Mouse (Mus musculus) erythroblast, embryonic 14.5 days (primary cell): ENCODE measurements at regions not wholly inside any gene's neighbourhood (a gene's known extent, or its start where the extent isn't known, plus 50 kb on each side); places are given as distances from the start of the nearest gene placed in this dataset.

Experiments
- H3K27me3 ChIP-seq: 2 replicates; pipeline ENCODE4 v1.6.1; 2012; ENCODE audit warnings: inconsistent platforms; ENCODE audit not compliant: control insufficient read depth
- H3K36me3 ChIP-seq: 2 replicates; pipeline ENCODE4 v1.6.1; 2012; ENCODE audit warnings: mild to moderate bottlenecking, inconsistent platforms; ENCODE audit not compliant: control insufficient read depth
- H3K4me1 ChIP-seq: 2 replicates; pipeline ENCODE4 v1.6.1; 2012; ENCODE audit warnings: inconsistent platforms; ENCODE audit not compliant: control insufficient read depth
- H3K4me3 ChIP-seq: replicated peaks from 2 replicates; pipeline ENCODE3; 2012; ENCODE audit warnings: moderate library complexity, mild to moderate bottlenecking, inconsistent platforms
- H3K9me3 ChIP-seq: 2 replicates; pipeline ENCODE4 v1.6.1; 2012; ENCODE audit warnings: low read length, inconsistent platforms, mixed read lengths; ENCODE audit not compliant: control insufficient read depth
- GATA1 ChIP-seq: IDR thresholded peaks from 2 replicates; pipeline ENCODE4 v1.6.1; 2012; ENCODE audit warnings: low read length, inconsistent platforms, mixed read lengths
- TAL1 ChIP-seq: IDR thresholded peaks from 3 replicates; pipeline ENCODE4 v1.6.1; 2012; ENCODE audit warnings: low read length, inconsistent platforms, mixed read lengths

DNA sequence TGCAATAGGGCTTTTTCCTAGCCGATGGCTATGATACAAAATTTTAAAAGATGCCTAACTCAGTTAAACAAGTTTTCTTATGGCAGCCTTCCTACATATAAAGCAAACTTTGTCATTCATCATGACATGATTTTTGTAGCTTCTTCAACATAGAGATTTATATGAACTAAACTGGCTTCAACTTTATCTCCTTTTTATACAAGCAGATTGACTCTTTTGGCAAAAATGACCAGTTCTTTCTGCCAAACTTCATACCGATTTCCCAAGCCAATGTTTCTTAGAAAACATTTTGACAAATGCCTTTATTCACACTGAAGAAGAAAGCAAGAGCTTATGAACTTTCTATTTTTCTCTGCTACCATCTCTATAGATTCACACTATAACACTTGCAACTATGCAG lies 648.6 kb downstream of the Slco6d1 start:
- no peaks in the 10 kb centered on the region for H3K4me1 ChIP-seq
- no peaks in the 10 kb centered on the region for H3K9me3 ChIP-seq
- TF ChIP-seq GATA1, result no peak
- TF ChIP-seq TAL1, result no peak

DNA sequence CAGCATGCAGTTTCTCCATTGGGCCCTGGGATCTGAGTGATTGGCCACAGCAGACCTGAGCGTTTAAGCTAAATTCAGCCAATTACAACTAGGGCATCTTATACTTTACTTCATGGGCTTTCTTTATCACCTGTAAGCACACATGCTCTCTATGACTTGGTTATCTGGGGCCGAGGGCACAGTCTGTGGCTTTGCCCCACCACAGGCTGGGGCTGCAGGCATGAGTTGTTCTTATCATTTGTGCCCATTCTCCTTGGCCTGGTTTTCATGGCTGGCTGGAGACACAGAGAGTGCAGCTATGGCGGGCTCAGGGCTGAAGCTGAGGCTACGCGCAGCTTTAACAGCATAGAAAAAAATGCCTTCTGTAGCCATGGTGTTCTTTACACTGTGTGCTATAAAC lies 653.2 kb downstream of the Slco6d1 start:
- 0 out of 2 replicates have a peak, but pooled peaks cover 2% of the 10 kb centered on the region for H3K9me3 ChIP-seq
- TF ChIP-seq TAL1 (no peak), GATA1 (no peak)
- no peaks in the 10 kb centered on the region for H3K36me3 ChIP-seq
- no peaks in the 10 kb centered on the region for H3K4me1 ChIP-seq
- no peaks in the 10 kb centered on the region for H3K27me3 ChIP-seq
- peak overlapping the region; percentile 36 for H3K4me3 ChIP-seq

More for the DNA sequence above, 648.6 kb downstream of the Slco6d1 start:
- no peaks in the 10 kb centered on the region for H3K27me3 ChIP-seq
- H3K36me3 ChIP-seq, result no peaks in the 10 kb centered on the region
- H3K4me3 ChIP-seq, result no peak overlapping the region
